Mouse (Mus musculus) ES-E14 (cell line): ENCODE data around the gene Zfhx3. TPM values are rescaled to one million over a fixed set of nuclear protein-coding genes. Genes with fewer than 3 reads are reported as not detected.
A peak's percentile ranks its signal among the peaks of the same experiment; 100 is the strongest.

Experiments
- DNase-seq: peaks from one replicate; pipeline ENCODE4 v3.0.0-alpha.2; 2013; ENCODE audit warnings: low read depth, low spot score
- H3K27ac ChIP-seq: 2 replicates; pipeline ENCODE4 v1.5.1; 2012; ENCODE audit warnings: low read depth, mild to moderate bottlenecking, low read length, moderate library complexity, mixed read lengths; ENCODE audit not compliant: poor library complexity, insufficient read depth, severe bottlenecking
- H3K36me3 ChIP-seq: 2 replicates; pipeline ENCODE4 v1.6.1; 2012; ENCODE audit warnings: mild to moderate bottlenecking, low read length, moderate library complexity, mixed read lengths; ENCODE audit not compliant: control insufficient read depth, poor library complexity, insufficient read depth, severe bottlenecking
- H3K4me1 ChIP-seq, 2 experiments: fragments of 150-350 bp in 1 of 2; sonication (generic) in 1 of 2; 2 replicates each; pipeline ENCODE4 v1.6.1; 2012; ENCODE audit warnings: low read length in 2 of 2, mild to moderate bottlenecking in 1 of 2, mixed read lengths in 1 of 2; ENCODE audit not compliant: control insufficient read depth in 2 of 2, insufficient read depth in 2 of 2, poor library complexity in 1 of 2
- H3K4me3 ChIP-seq, 2 experiments: fragments of 150-350 bp in 1 of 2; sonication (generic) in 1 of 2; 2 replicates each; pipeline ENCODE4 v1.5.1; 2012; ENCODE audit warnings: low read length in 2 of 2, low read depth in 1 of 2, mild to moderate bottlenecking in 1 of 2, mixed read lengths in 1 of 2; ENCODE audit not compliant: insufficient read depth in 1 of 2, poor library complexity in 1 of 2, severe bottlenecking in 1 of 2
- H3K9ac ChIP-seq: 2 replicates; pipeline ENCODE4 v1.6.1; 2012; ENCODE audit warnings: low read depth, mild to moderate bottlenecking, low read length, mixed read lengths; ENCODE audit not compliant: poor library complexity, insufficient read depth, severe bottlenecking
- H3K9me3 ChIP-seq: fragments of 150-350 bp; sonication (generic); 2 replicates; pipeline ENCODE4 v1.6.1; 2012; ENCODE audit warnings: low read depth, mild to moderate bottlenecking, low read length; ENCODE audit not compliant: control insufficient read depth, insufficient read depth
- CHD2 ChIP-seq: IDR thresholded peaks from 2 replicates; pipeline ENCODE4 v1.6.1; 2014; ENCODE audit warnings: mild to moderate bottlenecking, low read depth, low read length, inconsistent platforms
- HCFC1 ChIP-seq: IDR thresholded peaks from 2 replicates; pipeline ENCODE4 v1.6.1; 2012; ENCODE audit warnings: low read length, inconsistent platforms, borderline replicate concordance; ENCODE audit not compliant: insufficient read depth
- MAFK ChIP-seq: IDR thresholded peaks from 2 replicates; pipeline ENCODE4 v1.6.1; 2014; ENCODE audit warnings: mild to moderate bottlenecking, low read depth, low read length, inconsistent platforms; ENCODE audit not compliant: insufficient read depth
- ZC3H11A ChIP-seq: IDR thresholded peaks from 2 replicates; pipeline ENCODE4 v1.6.1; 2012; ENCODE audit warnings: low read depth, mild to moderate bottlenecking, inconsistent platforms, low read length, borderline replicate concordance
- ZNF384 ChIP-seq: IDR thresholded peaks from 2 replicates; pipeline ENCODE4 v1.6.1; 2012; ENCODE audit warnings: low read depth, low read length, inconsistent platforms
- in situ Hi-C, 2 experiments: fragments of 600-800 bp; cut with MboI; formaldehyde crosslinking; loops; one replicate each; pipeline ENCODE4 v1.15.1; 2025; ENCODE audit warnings: low sequenced_read_pairs in 2 of 2, inconsistent platforms in 1 of 2; ENCODE audit not compliant: unreplicated experiment in 2 of 2
- total RNA-seq: library from RNA; depleted of rRNA; stranded (reverse); fragments of 300-350 nt; gene quantifications from 2 replicates; pipeline ENCODE4 v1.2.3, GENCODE M21; 2012

Zfhx3 gene
- total RNA-seq, 1 experiment = 8.8 TPM

DNA sequence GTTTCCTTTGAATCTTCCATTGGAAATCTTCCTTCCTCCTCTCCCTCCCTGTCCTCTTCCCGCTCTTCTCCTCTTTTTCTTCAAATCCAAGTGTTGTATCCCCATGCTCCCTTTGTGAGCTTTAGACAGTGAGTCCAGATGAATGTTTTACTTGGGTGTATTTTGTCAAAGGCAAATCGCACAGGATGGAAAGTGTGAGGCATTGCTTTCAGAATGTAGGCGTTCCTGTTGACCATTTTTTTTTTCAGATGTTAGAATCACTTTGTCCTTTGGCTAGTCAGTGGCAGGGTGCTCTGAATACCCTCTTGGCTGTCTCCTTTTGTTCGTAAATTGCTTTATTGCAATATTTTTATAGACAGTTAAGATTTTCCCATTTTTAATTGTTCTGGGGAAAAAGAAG is 245.6 kb downstream of the Zfhx3 start:
- TF ChIP-seq ZNF384 (no peak), ZC3H11A (no peak), MAFK (no peak), HCFC1 (no peak), CHD2 (no peak)
- in situ Hi-C loops = no loop called here
- no peak overlapping the region for H3K9ac ChIP-seq
- H3K27ac ChIP-seq = no peak overlapping the region
- no peaks in the 10 kb centered on the region for H3K36me3 ChIP-seq
- no peaks in the 10 kb centered on the region for H3K4me1 ChIP-seq
- H3K4me3 ChIP-seq = no peak overlapping the region
- DNase-seq = no peak
- no peaks in the 10 kb centered on the region for H3K9me3 ChIP-seq

DNA sequence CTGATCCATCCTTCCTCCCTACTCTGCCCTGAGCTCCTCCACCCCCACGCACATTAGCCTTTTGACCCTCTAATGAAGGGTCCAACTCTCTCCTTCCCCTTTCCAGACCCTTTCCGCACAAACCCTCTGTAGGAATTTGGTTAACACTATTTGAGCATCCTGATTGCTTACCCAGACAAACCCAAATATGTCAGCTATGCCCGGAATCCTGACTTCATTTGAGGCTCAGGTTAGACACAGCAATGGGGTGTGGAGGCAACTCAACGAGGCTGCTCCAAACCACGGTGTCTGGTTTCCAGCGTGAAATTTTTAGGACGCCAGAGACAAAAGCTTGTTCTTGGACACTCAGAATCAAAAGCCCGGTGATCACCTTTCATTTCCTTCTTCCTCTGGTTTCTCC is 252.1 kb downstream of the Zfhx3 start:
- H3K36me3 ChIP-seq = no peaks in the 10 kb centered on the region
- TF ChIP-seq ZNF384 (no peak), ZC3H11A (no peak), HCFC1 (no peak), MAFK (no peak), CHD2 (no peak)
- DNase-seq = peak; percentile 46
- no peak overlapping the region for H3K9ac ChIP-seq
- H3K4me1 ChIP-seq = peaks cover 0 to 4% of the 10 kb centered on the region in 2 experiments; a peak in 2 of 4 replicates
- H3K4me3 ChIP-seq = no peak overlapping the region
- no peaks in the 10 kb centered on the region for H3K9me3 ChIP-seq
- in situ Hi-C loops = no loop called here
- no peak overlapping the region for H3K27ac ChIP-seq

DNA sequence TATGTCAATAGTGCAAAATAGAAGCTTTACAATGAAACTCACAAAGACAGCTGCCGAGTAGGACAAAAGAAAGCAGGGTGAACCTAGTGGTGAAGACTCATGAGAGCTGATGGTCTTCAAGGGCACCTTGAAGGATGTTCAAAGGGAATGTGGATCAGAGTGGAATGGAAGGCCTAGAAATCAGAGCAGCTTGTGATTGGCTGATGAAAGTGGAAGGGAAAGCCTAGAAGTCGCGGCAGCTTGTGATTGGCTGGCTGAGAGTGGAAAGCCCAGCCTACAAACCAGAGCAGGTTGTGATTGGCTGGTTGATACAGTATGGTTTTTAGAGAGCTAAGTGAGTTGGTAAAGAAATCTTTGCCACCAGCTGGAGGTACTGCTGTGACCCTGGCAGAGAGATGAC is 272.6 kb downstream of the Zfhx3 start:
- H3K36me3 ChIP-seq = no peaks in the 10 kb centered on the region
- TF ChIP-seq MAFK (no peak), ZC3H11A (no peak), CHD2 (peak; percentile 13; the same call in 1 of the 2 replicates)
- no peaks in the 10 kb centered on the region for H3K4me1 ChIP-seq
- no peaks in the 10 kb centered on the region for H3K9me3 ChIP-seq
- H3K9ac ChIP-seq = no peak overlapping the region
- no peak overlapping the region for H3K27ac ChIP-seq
- DNase-seq = no peak
- H3K4me3 ChIP-seq = no peak overlapping the region
- in situ Hi-C loops = no loop called here

DNA sequence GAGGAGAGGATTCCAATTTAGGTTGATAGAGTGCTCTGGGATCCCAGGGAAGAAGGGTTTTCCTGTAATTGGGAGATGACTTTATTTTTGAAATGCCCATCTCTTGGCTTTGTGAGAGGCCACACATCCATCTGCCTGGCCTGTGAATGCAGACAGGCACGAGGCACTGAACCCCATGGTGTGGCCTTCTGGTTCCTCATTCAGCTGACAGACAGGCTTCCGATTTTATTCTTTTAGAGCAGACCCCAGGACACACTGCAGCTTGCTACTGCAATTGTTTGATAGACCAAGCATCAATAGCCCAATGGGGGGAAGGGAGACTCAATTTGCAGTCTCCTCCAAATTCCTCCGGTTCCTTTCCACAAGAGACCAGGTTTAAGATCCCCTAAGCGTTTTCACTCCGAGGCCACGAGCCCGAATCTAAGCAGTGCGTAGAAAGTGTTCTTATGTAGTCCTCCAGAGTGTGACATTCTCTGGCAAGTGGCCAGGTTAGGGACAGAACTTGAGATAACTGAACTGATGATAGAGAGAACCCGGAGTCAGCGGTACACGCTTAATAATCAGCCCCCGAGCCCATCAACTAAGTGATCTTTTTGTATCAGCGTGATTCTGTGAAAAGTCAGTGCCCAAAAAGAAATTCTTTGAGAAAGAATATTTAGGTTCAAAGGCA is 275.9 kb downstream of the Zfhx3 start:
- TF ChIP-seq CHD2 (no peak), HCFC1 (no peak), ZC3H11A (no peak), MAFK (no peak), ZNF384 (no peak)
- Histone ChIP-seq H3K9ac (no peak overlapping the region), H3K4me1 (0 out of 4 replicates have a peak, but pooled peaks cover 0 to 2% of the 10 kb centered on the region in 2 experiments), H3K36me3 (no peaks in the 10 kb centered on the region), H3K9me3 (no peaks in the 10 kb centered on the region), H3K27ac (no peak overlapping the region), H3K4me3 (no peak overlapping the region)
- no peak for DNase-seq
- in situ Hi-C loops = no loop called here

DNA sequence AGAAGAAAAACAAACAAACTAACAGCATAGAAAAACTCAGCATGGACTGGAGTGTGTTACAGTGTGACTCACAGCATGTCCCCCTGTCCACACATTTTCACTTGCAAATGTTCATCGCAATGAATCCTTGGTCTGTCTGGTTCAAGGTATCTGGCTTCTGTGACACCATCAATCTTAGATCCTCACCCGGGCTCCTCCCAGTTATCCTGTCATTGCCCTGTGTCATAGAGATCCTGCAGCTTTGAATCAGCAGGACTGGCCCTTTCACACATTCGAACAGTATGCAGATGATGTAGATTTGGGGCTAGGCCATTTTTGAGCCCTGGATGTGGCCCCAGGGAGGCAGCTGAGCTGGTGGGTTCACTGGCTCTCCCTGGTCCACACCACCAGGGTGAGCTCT is 278.1 kb downstream of the Zfhx3 start:
- H3K36me3 ChIP-seq = no peaks in the 10 kb centered on the region
- no peak overlapping the region for H3K4me3 ChIP-seq
- DNase-seq = no peak
- H3K9ac ChIP-seq = no peak overlapping the region
- H3K4me1 ChIP-seq = 0 out of 4 replicates have a peak, but pooled peaks cover 0 to 2% of the 10 kb centered on the region in 2 experiments
- no peaks in the 10 kb centered on the region for H3K9me3 ChIP-seq
- in situ Hi-C loops = no loop called here
- TF ChIP-seq MAFK (no peak), ZC3H11A (no peak), HCFC1 (no peak), ZNF384 (no peak), CHD2 (no peak)
- H3K27ac ChIP-seq = no peak overlapping the region
